Mouse (Mus musculus) B cell, adult 62 days (primary cell): ENCODE data around the gene Bco2. TPM values are rescaled to one million over a fixed set of nuclear protein-coding genes. Genes with fewer than 3 reads are reported as not detected.

ENCODE experiments used
- total RNA-seq: library from RNA; stranded (reverse); gene quantifications from 4 replicates; pipeline ENCODE4 v1.2.4, GENCODE M21; 2023

Gene Bco2
- 2.8 to 4.0 TPM (median 3.4 TPM) in 4 replicates for total RNA-seq

GRCm38 (mm10) chr9:50555094-50555446, at the start of gene Bco2:
Gene Bco2, minus strand, starts transcription at chr9:50555181.

GRCm38 (mm10) chr9:50603189-50603997, 48.4 kb upstream of the Bco2 start, which contains the start of the genes Sdhd and Timm8b:
Gene Sdhd, minus strand, starts transcription at chr9:50603812.
Gene Timm8b, plus strand, starts transcription at chr9:50603910.

GRCm38 (mm10) chr9:50561145-50561917, 6.3 kb upstream of the Bco2 start, which contains the start of gene Tex12:
Gene Tex12, minus strand, starts transcription at chr9:50561325.

GRCm38 (mm10) chr9:50554241-50555093, 514 bp downstream of the Bco2 start, which contains the start of gene Il18:
Gene Il18, plus strand, starts transcription at chr9:50554827.

GRCm38 (mm10) chr9:50528293-50528892, 26.6 kb downstream of the Bco2 start, which contains the start of gene Pts:
Gene Pts, minus strand, starts transcription at chr9:50528724.

GRCm38 (mm10) chr9:50494311-50494710, 60.7 kb downstream of the Bco2 start, which contains the start of gene Plet1:
Gene Plet1, plus strand, starts transcription at chr9:50494525.

Other genes with a start within 250 kb of the Bco2 start
- 1,216 to 1,416 TPM (median 1,347 TPM) in 4 replicates for gene Rpl10-ps3, start 210.2 kb downstream of the Bco2 start, total RNA-seq
- not detected in 4 replicates for gene Plet1, start 60.7 kb downstream of the Bco2 start, total RNA-seq
- 50.6 to 59.8 TPM (median 56.2 TPM) in 4 replicates for gene Pts, start 26.5 kb downstream of the Bco2 start, total RNA-seq
- 19.4 to 25.3 TPM (median 21.9 TPM) in 4 replicates for gene Il18, start 354 bp downstream of the Bco2 start, total RNA-seq
- gene Tex12, start 6.1 kb upstream of the Bco2 start, total RNA-seq: not detected in 4 replicates
- gene Sdhd, start 48.6 kb upstream of the Bco2 start, total RNA-seq: 48.6 to 58.1 TPM (median 54.7 TPM) in 4 replicates
- gene Timm8b, start 48.7 kb upstream of the Bco2 start, total RNA-seq: 52.9 to 54.8 TPM (median 54.1 TPM) in 4 replicates
- 0.49 to 1.3 TPM (median 0.75 TPM) in 4 replicates for gene Pih1d2, start 62.1 kb upstream of the Bco2 start, total RNA-seq
- 26.2 to 33.0 TPM (median 28.9 TPM) in 4 replicates for gene Nkapd1, start 62.3 kb upstream of the Bco2 start, total RNA-seq
- 17.2 to 28.0 TPM (median 25.0 TPM) in 4 replicates for gene Dlat, start 104.6 kb upstream of the Bco2 start, total RNA-seq
- not detected in 4 replicates for gene Dixdc1, start 184.3 kb upstream of the Bco2 start, total RNA-seq
- gene 2310030G06Rik, start 191.4 kb upstream of the Bco2 start, total RNA-seq: not detected in 4 replicates
- gene Cryab, start 196.1 kb upstream of the Bco2 start, total RNA-seq: 0.85 TPM in 1 of 4 replicates, not detected in the others
- gene Hspb2, start 197.2 kb upstream of the Bco2 start, total RNA-seq: not detected in 4 replicates
- 17.6 to 21.2 TPM (median 19.4 TPM) in 4 replicates for gene Fdxacb1, start 213.1 kb upstream of the Bco2 start, total RNA-seq
- gene Alg9, start 219.8 kb upstream of the Bco2 start, total RNA-seq: 21.3 to 29.7 TPM (median 25.0 TPM) in 4 replicates
- gene 1110032A03Rik, start 220.3 kb upstream of the Bco2 start, total RNA-seq: 24.8 to 31.6 TPM (median 29.4 TPM) in 4 replicates